Mouse (Mus musculus): Measurements from ENCODE around the gene Tbc1d5. TPM values are rescaled to one million over a fixed set of nuclear protein-coding genes. Genes with fewer than 3 reads are reported as not detected.

Tbc1d5 gene
- 49.9 to 59.8 TPM (median 56.1 TPM) in 4 replicates for total RNA-seq (2023; ENCODE audit: inconsistent age)

DNA sequence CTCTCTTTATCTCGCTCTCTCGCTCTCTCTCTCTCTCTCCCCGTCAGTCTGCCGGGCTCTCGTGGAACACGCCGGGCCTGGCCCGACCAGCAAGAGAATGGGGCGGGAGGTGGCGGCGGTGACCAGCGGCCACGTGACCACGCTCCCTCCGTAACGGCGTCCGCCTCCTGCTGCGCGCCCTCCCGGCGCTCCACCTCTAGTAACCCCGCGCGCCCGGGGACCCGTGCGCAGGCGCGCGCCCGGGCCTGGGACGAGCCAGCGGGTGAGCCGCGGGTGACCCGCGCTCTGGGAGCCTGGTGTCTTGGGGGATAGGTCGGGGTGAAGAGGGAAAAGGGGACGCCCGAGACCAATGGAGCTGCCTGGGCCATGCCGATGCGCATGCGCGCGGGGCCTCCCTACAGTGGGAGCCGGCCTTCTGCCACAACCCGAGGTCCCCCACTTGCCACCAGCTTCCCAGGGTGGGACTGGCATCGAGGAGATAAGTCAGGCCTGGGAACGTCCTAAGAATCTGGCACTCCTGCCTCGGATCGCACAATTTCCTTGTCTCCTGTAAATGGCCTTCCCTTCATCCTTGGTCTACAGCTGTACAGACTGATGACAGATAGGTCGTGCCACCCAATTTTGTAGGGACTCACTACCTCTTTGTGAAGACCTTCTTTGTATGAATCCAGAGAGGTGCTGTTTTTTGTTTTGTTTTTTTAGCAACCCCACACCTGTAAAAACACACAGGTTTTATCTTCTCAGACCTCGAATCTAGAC, at the start of gene Tbc1d5:
TSS of gene Tbc1d5 (minus strand) at position 158 of the 759 bp plus-strand sequence.

Measured in B cell, adult (primary cell).